Mouse (Mus musculus): ENCODE results near the gene Taar7e. TPM values are rescaled to one million over a fixed set of nuclear protein-coding genes. Genes with fewer than 3 reads are reported as not detected.

Gene Taar7e
- not detected for polyA plus RNA-seq (2014; fragmentation: Illumina TruSeq; extraction: RNeasy Lipid Tissue Mini Kit (QIAGEN cat#74804); ENCODE audit: low replicate concordance)

GRCm38 (mm10) chr10:24037314-24037713 is at the start of gene Taar7e:
TSS of gene Taar7e (plus strand) at chr10:24037614.

GRCm38 (mm10) chr10:23993381-23993780 is 44.0 kb upstream of the Taar7e start, which contains the start of gene Taar7a:
TSS of gene Taar7a (minus strand) at chr10:23993481.

GRCm38 (mm10) chr10:23999639-24000038 is 37.8 kb upstream of the Taar7e start, which contains the start of gene Taar7b:
TSS of gene Taar7b (plus strand) at chr10:23999939.

DNA sequence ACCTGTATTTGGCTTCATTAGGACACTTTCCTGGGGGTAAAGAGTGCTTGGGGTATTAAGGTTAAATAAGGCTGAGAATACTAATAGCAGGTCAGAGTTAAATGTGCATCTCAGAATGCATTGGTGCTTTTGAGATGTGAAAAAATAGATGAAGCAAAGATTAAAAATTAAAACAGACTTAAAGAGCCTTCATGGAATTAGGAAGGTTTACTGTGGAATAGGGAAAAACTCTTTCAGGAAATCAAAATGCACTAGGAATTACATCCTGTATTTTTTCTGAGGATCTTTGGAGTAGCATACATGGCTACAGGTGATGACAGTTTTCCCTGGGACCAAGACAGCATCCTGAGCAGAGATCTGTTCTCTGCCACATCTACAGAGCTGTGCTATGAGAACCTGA is 10.5 kb upstream of the Taar7e start, which contains the start of gene Taar7d:
Gene Taar7d, plus strand, starts transcription at position 301 of the 400 bp plus-strand sequence.

GRCm38 (mm10) chr10:24049210-24049609 is 11.8 kb downstream of the Taar7e start, which contains the start of gene Taar7f:
TSS of gene Taar7f (plus strand) at chr10:24049510.

GRCm38 (mm10) chr10:24076200-24076599 is 38.8 kb downstream of the Taar7e start, which contains the start of gene Taar8a:
TSS of gene Taar8a (plus strand) at chr10:24076500.

Other genes with a start within 250 kb of the Taar7e start
- 64.9 TPM for gene Slc18b1, start 240.6 kb upstream of the Taar7e start, polyA plus RNA-seq (2014; fragmentation: Illumina TruSeq; extraction: RNeasy Lipid Tissue Mini Kit (QIAGEN cat#74804); ENCODE audit: low replicate concordance)
- 0.30 TPM for gene Vnn3, start 186.2 kb upstream of the Taar7e start, polyA plus RNA-seq (2014; fragmentation: Illumina TruSeq; extraction: RNeasy Lipid Tissue Mini Kit (QIAGEN cat#74804); ENCODE audit: low replicate concordance)
- gene Vnn1, start 142.9 kb upstream of the Taar7e start, polyA plus RNA-seq (2014; fragmentation: Illumina TruSeq; extraction: RNeasy Lipid Tissue Mini Kit (QIAGEN cat#74804); ENCODE audit: low replicate concordance), result 150 TPM
- not detected for gene Taar1, start 117.3 kb upstream of the Taar7e start, polyA plus RNA-seq (2014; fragmentation: Illumina TruSeq; extraction: RNeasy Lipid Tissue Mini Kit (QIAGEN cat#74804); ENCODE audit: low replicate concordance)
- not detected for gene Taar2, start 99.0 kb upstream of the Taar7e start, polyA plus RNA-seq (2014; fragmentation: Illumina TruSeq; extraction: RNeasy Lipid Tissue Mini Kit (QIAGEN cat#74804); ENCODE audit: low replicate concordance)
- gene Taar3, start 88.1 kb upstream of the Taar7e start, polyA plus RNA-seq (2014; fragmentation: Illumina TruSeq; extraction: RNeasy Lipid Tissue Mini Kit (QIAGEN cat#74804); ENCODE audit: low replicate concordance), result not detected
- gene Taar4, start 77.1 kb upstream of the Taar7e start, polyA plus RNA-seq (2014; fragmentation: Illumina TruSeq; extraction: RNeasy Lipid Tissue Mini Kit (QIAGEN cat#74804); ENCODE audit: low replicate concordance), result not detected
- not detected for gene Taar5, start 66.9 kb upstream of the Taar7e start, polyA plus RNA-seq (2014; fragmentation: Illumina TruSeq; extraction: RNeasy Lipid Tissue Mini Kit (QIAGEN cat#74804); ENCODE audit: low replicate concordance)
- gene Taar6, start 52.0 kb upstream of the Taar7e start, polyA plus RNA-seq (2014; fragmentation: Illumina TruSeq; extraction: RNeasy Lipid Tissue Mini Kit (QIAGEN cat#74804); ENCODE audit: low replicate concordance), result not detected
- gene Taar7a, start 44.1 kb upstream of the Taar7e start, polyA plus RNA-seq (2014; fragmentation: Illumina TruSeq; extraction: RNeasy Lipid Tissue Mini Kit (QIAGEN cat#74804); ENCODE audit: low replicate concordance), result not detected
- not detected for gene Taar7b, start 37.7 kb upstream of the Taar7e start, polyA plus RNA-seq (2014; fragmentation: Illumina TruSeq; extraction: RNeasy Lipid Tissue Mini Kit (QIAGEN cat#74804); ENCODE audit: low replicate concordance)
- gene Taar7d, start 10.4 kb upstream of the Taar7e start, polyA plus RNA-seq (2014; fragmentation: Illumina TruSeq; extraction: RNeasy Lipid Tissue Mini Kit (QIAGEN cat#74804); ENCODE audit: low replicate concordance), result not detected
- not detected for gene Taar7f, start 11.9 kb downstream of the Taar7e start, polyA plus RNA-seq (2014; fragmentation: Illumina TruSeq; extraction: RNeasy Lipid Tissue Mini Kit (QIAGEN cat#74804); ENCODE audit: low replicate concordance)
- not detected for gene Taar8a, start 38.9 kb downstream of the Taar7e start, polyA plus RNA-seq (2014; fragmentation: Illumina TruSeq; extraction: RNeasy Lipid Tissue Mini Kit (QIAGEN cat#74804); ENCODE audit: low replicate concordance)
- not detected for gene Taar8b, start 54.7 kb downstream of the Taar7e start, polyA plus RNA-seq (2014; fragmentation: Illumina TruSeq; extraction: RNeasy Lipid Tissue Mini Kit (QIAGEN cat#74804); ENCODE audit: low replicate concordance)
- gene Taar8c, start 64.3 kb downstream of the Taar7e start, polyA plus RNA-seq (2014; fragmentation: Illumina TruSeq; extraction: RNeasy Lipid Tissue Mini Kit (QIAGEN cat#74804); ENCODE audit: low replicate concordance), result 0.45 TPM
- not detected for gene Taar9, start 71.9 kb downstream of the Taar7e start, polyA plus RNA-seq (2014; fragmentation: Illumina TruSeq; extraction: RNeasy Lipid Tissue Mini Kit (QIAGEN cat#74804); ENCODE audit: low replicate concordance)
- gene Stx7, start 111.7 kb downstream of the Taar7e start, polyA plus RNA-seq (2014; fragmentation: Illumina TruSeq; extraction: RNeasy Lipid Tissue Mini Kit (QIAGEN cat#74804); ENCODE audit: low replicate concordance), result 266 TPM
- 4.8 TPM for gene Moxd1, start 185.9 kb downstream of the Taar7e start, polyA plus RNA-seq (2014; fragmentation: Illumina TruSeq; extraction: RNeasy Lipid Tissue Mini Kit (QIAGEN cat#74804); ENCODE audit: low replicate concordance)